9 mouse cellular contexts compared by ENCODE assay signal in genomic region chr8:107455268-107455667, GRCm38 (mm10). TPM values are rescaled to one million over a fixed set of nuclear protein-coding genes. Genes with fewer than 3 reads are reported as not detected.
A peak's percentile ranks its signal among the peaks of the same experiment; 100 is the strongest.
DNase-seq lines count a peak whose midpoint lies in the region; ATAC-seq and TF ChIP-seq lines count a peak whose summit lies in the region.
"Had no signal": no experiment of that assay in that cellular context is flagged by ENCODE, and none has a peak within 500 bp of the region (broad histone marks: within the 10 kb centered on the region; RNA-seq: fewer than 3 reads in every experiment).

No protein-coding gene starts in this region.

- no peaks in the 10 kb centered on the region for H3K4me1 ChIP-seq in intestine, postnatal 0 days (replicated peaks; ENCODE audit: control insufficient read depth, insufficient read depth, low read length)
- no peaks in the 10 kb centered on the region for H3K4me1 ChIP-seq in intestine, embryonic 15.5 days (replicated peaks)
- H3K4me1 ChIP-seq in embryonic facial prominence, embryonic 10.5 days: 0 out of 2 replicates have a peak, but pooled peaks cover 3% of the 10 kb centered on the region
- H3K4me1 ChIP-seq: liver, embryonic 15.5 days had no signal

- TF ChIP-seq CTCF in intestine, postnatal 0 days (IDR thresholded peaks at IDR 0.05; ENCODE audit: low read depth): peak; percentile 94
- TF ChIP-seq CTCF in left cerebral cortex, adult 2 months (IDR thresholded peaks at IDR 0.05): peak; percentile 97

- DNase-seq in CD4-positive helper T cell, adult 2 months (ENCODE audit: low read depth, low spot score): peak; percentile 54
- DNase-seq in T-cell, adult 2 months (ENCODE audit: low spot score): peak; percentile 44
- peak; percentile 34 for DNase-seq in embryonic facial prominence, embryonic 10.5 days (ENCODE audit: low spot score)
- peak; percentile 32 to 33 for DNase-seq in left cerebral cortex, adult 2 months (ENCODE audit: extremely low spot score in 1 of 2, low spot score in 2 of 2)
- DNase-seq in naive thymus-derived CD4-positive, alpha-beta T cell, adult 2 months (ENCODE audit: low read depth): peak; percentile 65
- no peak for DNase-seq in urinary bladder, postnatal 14 days (ENCODE audit: low spot score)

- H3K27me3 ChIP-seq in intestine, postnatal 0 days (replicated peaks; ENCODE audit: control insufficient read depth, insufficient read depth, low read length): no peaks in the 10 kb centered on the region
- H3K27me3 ChIP-seq in intestine, embryonic 15.5 days (replicated peaks): no peaks in the 10 kb centered on the region
- H3K27me3 ChIP-seq in embryonic facial prominence, embryonic 10.5 days (replicated peaks; ENCODE audit: low read depth, poor library complexity, severe bottlenecking): no peaks in the 10 kb centered on the region
- H3K27me3 ChIP-seq: liver, embryonic 15.5 days had no signal

- no peak overlapping the region for H3K4me2 ChIP-seq in intestine, postnatal 0 days (replicated peaks; ENCODE audit: low read depth)
- H3K4me2 ChIP-seq in intestine, embryonic 15.5 days (replicated peaks): no peak overlapping the region
- H3K4me2 ChIP-seq: liver, embryonic 15.5 days had no signal

- H3K9ac ChIP-seq in intestine, postnatal 0 days (ENCODE audit: low read depth, low read length): no peak overlapping the region
- no peak overlapping the region for H3K9ac ChIP-seq in intestine, embryonic 15.5 days
- H3K9ac ChIP-seq: liver, embryonic 15.5 days had no signal

- H3K9me3 ChIP-seq in intestine, postnatal 0 days (ENCODE audit: control insufficient read depth): no peaks in the 10 kb centered on the region
- H3K9me3 ChIP-seq in intestine, embryonic 15.5 days: no peaks in the 10 kb centered on the region
- H3K9me3 ChIP-seq in embryonic facial prominence, embryonic 10.5 days: no peaks in the 10 kb centered on the region
- H3K9me3 ChIP-seq: liver, embryonic 15.5 days had no signal

- ATAC-seq in intestine, postnatal 0 days: no peak
- no peak for ATAC-seq in intestine, embryonic 15.5 days

- peaks cover 46% of the 10 kb centered on the region for H3K36me3 ChIP-seq in intestine, postnatal 0 days (ENCODE audit: control insufficient read depth, insufficient read depth)
- peaks cover 6% of the 10 kb centered on the region; the same call in 1 of the 2 replicates for H3K36me3 ChIP-seq in intestine, embryonic 15.5 days
- peaks cover 61% of the 10 kb centered on the region for H3K36me3 ChIP-seq in embryonic facial prominence, embryonic 10.5 days (replicated peaks)

- WGBS in intestine, postnatal 0 days: 5% methylated on average over 3 of the region's 3 CpGs
- WGBS in intestine, embryonic 15.5 days: 10% methylated on average over 3 of the region's 3 CpGs
- 18% methylated on average over 3 of the region's 3 CpGs for WGBS in embryonic facial prominence, embryonic 10.5 days

- no peak overlapping the region for H3K27ac ChIP-seq in intestine, postnatal 0 days (ENCODE audit: low read depth, low read length)
- H3K27ac ChIP-seq in intestine, embryonic 15.5 days: no peak overlapping the region
- 0 out of 2 replicates have a peak overlapping the region, but pooled peaks have one; percentile 19 for H3K27ac ChIP-seq in embryonic facial prominence, embryonic 10.5 days (replicated peaks)
- H3K27ac ChIP-seq in left cerebral cortex, adult 2 months: no peak overlapping the region
- H3K27ac ChIP-seq: liver, embryonic 15.5 days had no signal

- intact Hi-C loops in left cerebral cortex, adult 2 months (cut with DNase I): loop anchor here (1.0 kb wide), 2 partner anchors 117 to 121 kb away; no protein-coding TSS in a partner anchor

- no peak overlapping the region for H3K4me3 ChIP-seq in intestine, postnatal 0 days (ENCODE audit: low read depth, low read length)
- no peak overlapping the region for H3K4me3 ChIP-seq in intestine, embryonic 15.5 days (replicated peaks)
- H3K4me3 ChIP-seq in embryonic facial prominence, embryonic 10.5 days: no peak overlapping the region
- no peak overlapping the region for H3K4me3 ChIP-seq in left cerebral cortex, adult 2 months
- H3K4me3 ChIP-seq: liver, embryonic 15.5 days had no signal

RNA-seq across cellular contexts. Expression of gene Wwp2, which starts 19.1 kb away (rescaled TPM):
- polyA plus RNA-seq in intestine, postnatal 0 days (2015; fragmentation: Nextera tagmentation; extraction: Ambion mirVana): 34.9 and 37.4 TPM in 2 replicates
- 37.0 and 39.2 TPM in 2 replicates for polyA plus RNA-seq in intestine, embryonic 15.5 days (2015; fragmentation: Nextera tagmentation; extraction: Ambion mirVana)
- 62.2 and 67.5 TPM in 2 replicates for polyA plus RNA-seq in embryonic facial prominence, embryonic 10.5 days (2016; fragmentation: Nextera tagmentation; extraction: Ambion mirVana)
- 10 to 100 TPM; 34.4 to 39.3 TPM for total RNA-seq in left cerebral cortex, adult 2 months (2021)

RNA-seq across cellular contexts. Expression of gene Nob1, which starts 30.4 kb away (rescaled TPM):
- polyA plus RNA-seq in intestine, postnatal 0 days (2015; fragmentation: Nextera tagmentation; extraction: Ambion mirVana): 22.3 and 24.6 TPM in 2 replicates
- polyA plus RNA-seq in intestine, embryonic 15.5 days (2015; fragmentation: Nextera tagmentation; extraction: Ambion mirVana): 74.4 and 74.8 TPM in 2 replicates
- polyA plus RNA-seq in embryonic facial prominence, embryonic 10.5 days (2016; fragmentation: Nextera tagmentation; extraction: Ambion mirVana): 104 and 106 TPM in 2 replicates
- 10 to 100 TPM; 39.4 to 40.6 TPM for total RNA-seq in left cerebral cortex, adult 2 months (2021)

RNA-seq across cellular contexts. Expression of gene Nqo1, which starts 52.3 kb away (rescaled TPM):
- polyA plus RNA-seq in intestine, postnatal 0 days (2015; fragmentation: Nextera tagmentation; extraction: Ambion mirVana): 30.6 and 34.1 TPM in 2 replicates
- 14.4 and 18.2 TPM in 2 replicates for polyA plus RNA-seq in intestine, embryonic 15.5 days (2015; fragmentation: Nextera tagmentation; extraction: Ambion mirVana)
- 6.7 and 7.8 TPM in 2 replicates for polyA plus RNA-seq in embryonic facial prominence, embryonic 10.5 days (2016; fragmentation: Nextera tagmentation; extraction: Ambion mirVana)
- 1 to 10 TPM; 3.7 to 4.2 TPM for total RNA-seq in left cerebral cortex, adult 2 months (2021)
